Mouse (Mus musculus): ENCODE data around the gene Bfsp1. TPM values are rescaled to one million over a fixed set of nuclear protein-coding genes. Genes with fewer than 3 reads are reported as not detected.

The Bfsp1 gene
- polyA plus RNA-seq (2012; fragmentation: generic; extraction: Trizol) = 0.07 TPM

DNA sequence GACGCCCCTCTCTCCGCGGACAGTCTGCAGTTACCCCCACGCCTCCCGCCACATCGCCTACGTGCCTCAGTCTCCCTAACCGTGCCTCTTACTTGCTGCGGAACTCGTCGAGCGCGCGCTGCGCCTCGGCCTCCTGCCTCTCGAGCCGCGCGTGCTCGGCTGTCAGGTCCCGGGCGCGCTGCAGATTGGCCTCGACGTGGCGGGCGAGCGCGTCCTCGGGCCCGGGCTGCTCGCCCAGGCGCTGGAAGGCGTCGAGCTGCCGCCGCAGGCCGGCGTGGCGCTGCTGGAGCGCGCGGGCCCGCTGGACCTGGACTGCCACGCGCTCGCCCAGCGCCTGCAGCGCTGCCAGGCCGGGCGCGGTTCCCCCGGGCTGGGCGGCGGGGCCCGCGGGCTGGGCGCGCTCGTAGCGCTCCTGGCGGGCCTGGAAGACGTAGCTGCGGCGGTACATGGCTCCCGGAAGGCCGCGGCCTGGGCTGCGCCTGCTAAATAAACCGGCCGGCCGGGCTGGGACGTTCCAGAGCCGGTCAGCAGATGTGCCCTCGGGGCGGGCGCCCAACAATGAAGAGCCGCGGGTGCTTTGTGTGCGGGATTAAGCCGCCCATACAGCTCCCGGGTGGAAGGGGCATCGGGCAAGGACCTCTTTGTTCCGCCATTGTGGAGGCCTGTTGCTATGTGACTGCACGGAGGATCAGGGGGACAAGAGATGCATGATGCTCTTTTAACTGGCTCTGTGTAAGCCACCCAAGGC is at the start of gene Bfsp1:
Gene Bfsp1, minus strand, starts transcription at position 690 of the 748 bp plus-strand sequence.
- no peaks in the 10 kb centered on the region for H3K36me3 ChIP-seq (ENCODE audit: control insufficient read depth, insufficient read depth)
- H3K4me3 ChIP-seq = no peak within 1 kb of the TSS
- H3ac ChIP-seq (ENCODE audit: control insufficient read depth, insufficient read length) = no peak within 1 kb of the TSS
- TF ChIP-seq CEBPB (IDR thresholded peaks at IDR 0.05; ENCODE audit: insufficient read depth, poor library complexity, severe bottlenecking) (no peak), SRF (IDR thresholded peaks at IDR 0.05; ENCODE audit: control insufficient read depth, insufficient read length, low read depth) (no peak), TCF3 (IDR thresholded peaks at IDR 0.05; ENCODE audit: insufficient read length, low read depth) (no peak), USF1 (IDR thresholded peaks at IDR 0.05; ENCODE audit: low read depth) (no peak), MYOD1 (IDR thresholded peaks at IDR 0.05; ENCODE audit: control insufficient read depth in 1 of 3, insufficient read length in 2 of 3, low read depth in 2 of 3) (no peak), POLR2A (IDR thresholded peaks at IDR 0.05; ENCODE audit: insufficient read length, low read depth) (no peak), E2F4 (IDR thresholded peaks at IDR 0.05; ENCODE audit: insufficient read depth) (no peak), REST (IDR thresholded peaks at IDR 0.05; ENCODE audit: insufficient read depth, insufficient read length) (no peak), POLR2AphosphoS2 (IDR thresholded peaks at IDR 0.05; ENCODE audit: insufficient read length, low read depth) (no peak), TCF12 (IDR thresholded peaks at IDR 0.05; ENCODE audit: insufficient read depth, poor library complexity, severe bottlenecking) (no peak), MAX (IDR thresholded peaks at IDR 0.05; ENCODE audit: low read depth) (no peak), MYOG (IDR thresholded peaks at IDR 0.05; ENCODE audit: control insufficient read depth in 1 of 3, insufficient read depth in 1 of 3, insufficient read length in 2 of 3, low read depth in 2 of 3) (no peak)
- no peak within 1 kb of the TSS for H3K4me2 ChIP-seq (ENCODE audit: low read depth)
- H3K27me3 ChIP-seq (ENCODE audit: control insufficient read depth, insufficient read depth, insufficient read length) = peaks cover 11% of the 10 kb centered on the region
- no peaks in the 10 kb centered on the region for H3K79me2 ChIP-seq (ENCODE audit: control insufficient read depth, insufficient read depth)

DNA sequence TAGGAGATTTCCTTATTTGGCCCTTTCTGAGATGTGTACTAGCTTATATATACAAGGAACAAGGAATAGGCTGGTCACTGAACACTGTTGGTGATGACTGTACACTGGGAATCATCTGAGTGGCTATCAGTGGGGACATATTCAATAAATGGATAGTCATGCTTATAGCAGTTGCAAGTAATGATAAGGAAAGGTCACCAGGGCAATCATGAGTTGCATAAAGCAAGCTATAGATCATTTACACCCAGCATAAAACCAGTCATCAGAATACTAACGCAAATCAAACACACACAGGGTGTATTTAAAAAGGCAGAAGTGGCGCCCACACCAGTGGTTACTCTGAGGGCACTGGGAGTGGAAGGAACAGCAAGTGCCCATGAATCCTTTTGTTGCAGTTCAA is 49.2 kb upstream of the Bfsp1 start:
- Histone ChIP-seq H3K4me3 (no peak overlapping the region), H3K36me3 (ENCODE audit: control insufficient read depth, insufficient read depth) (no peaks in the 10 kb centered on the region), H3ac (ENCODE audit: control insufficient read depth, insufficient read length) (no peak overlapping the region), H3K27me3 (ENCODE audit: control insufficient read depth, insufficient read depth, insufficient read length) (no peaks in the 10 kb centered on the region), H3K4me2 (ENCODE audit: low read depth) (no peak overlapping the region), H3K79me2 (ENCODE audit: control insufficient read depth, insufficient read depth) (peaks cover 13% of the 10 kb centered on the region)
- no peak for TF ChIP-seq MYOG (IDR thresholded peaks at IDR 0.05; ENCODE audit: control insufficient read depth in 1 of 3, insufficient read depth in 1 of 3, insufficient read length in 2 of 3, low read depth in 2 of 3)
- TF ChIP-seq E2F4 (IDR thresholded peaks at IDR 0.05; ENCODE audit: insufficient read depth) = no peak
- no peak for TF ChIP-seq MYOD1 (IDR thresholded peaks at IDR 0.05; ENCODE audit: control insufficient read depth in 1 of 3, insufficient read length in 2 of 3, low read depth in 2 of 3)
- no peak for TF ChIP-seq REST (IDR thresholded peaks at IDR 0.05; ENCODE audit: insufficient read depth, insufficient read length)
- TF ChIP-seq MAX (IDR thresholded peaks at IDR 0.05; ENCODE audit: low read depth) = no peak
- no peak for TF ChIP-seq TCF3 (IDR thresholded peaks at IDR 0.05; ENCODE audit: insufficient read length, low read depth)
- TF ChIP-seq POLR2AphosphoS2 (IDR thresholded peaks at IDR 0.05; ENCODE audit: insufficient read length, low read depth) = no peak
- TF ChIP-seq CEBPB (IDR thresholded peaks at IDR 0.05; ENCODE audit: insufficient read depth, poor library complexity, severe bottlenecking) = no peak
- TF ChIP-seq SRF (IDR thresholded peaks at IDR 0.05; ENCODE audit: control insufficient read depth, insufficient read length, low read depth) = no peak
- no peak for TF ChIP-seq TCF12 (IDR thresholded peaks at IDR 0.05; ENCODE audit: insufficient read depth, poor library complexity, severe bottlenecking)
- TF ChIP-seq POLR2A (IDR thresholded peaks at IDR 0.05; ENCODE audit: insufficient read length, low read depth) = no peak

DNA sequence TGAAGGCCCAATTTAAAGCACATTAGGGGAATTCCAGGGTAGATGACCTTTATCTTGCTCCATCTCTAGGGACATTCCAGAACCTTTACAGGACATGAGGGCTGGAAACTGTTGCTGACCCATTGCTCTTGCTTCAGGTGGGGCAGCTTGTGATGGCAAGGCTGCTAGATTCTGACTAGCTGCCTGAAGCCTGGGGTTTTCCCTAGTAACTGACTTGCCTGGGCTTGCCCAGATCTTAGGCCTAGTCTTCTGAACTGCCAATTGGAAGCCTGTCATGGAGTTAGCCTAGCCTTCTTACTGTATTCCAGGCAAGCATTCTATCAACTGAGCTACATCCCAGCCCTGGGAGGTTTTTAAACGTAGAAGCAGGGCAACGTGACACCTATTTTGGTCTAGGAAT is 46.3 kb upstream of the Bfsp1 start:
- Histone ChIP-seq H3K27me3 (ENCODE audit: control insufficient read depth, insufficient read depth, insufficient read length) (no peaks in the 10 kb centered on the region), H3K4me2 (ENCODE audit: low read depth) (no peak overlapping the region), H3K36me3 (ENCODE audit: control insufficient read depth, insufficient read depth) (no peaks in the 10 kb centered on the region), H3ac (ENCODE audit: control insufficient read depth, insufficient read length) (no peak overlapping the region), H3K4me3 (no peak overlapping the region), H3K79me2 (ENCODE audit: control insufficient read depth, insufficient read depth) (no peaks in the 10 kb centered on the region)
- no peak for TF ChIP-seq USF1 (IDR thresholded peaks at IDR 0.05; ENCODE audit: low read depth)
- no peak for TF ChIP-seq MYOD1 (IDR thresholded peaks at IDR 0.05; ENCODE audit: control insufficient read depth in 1 of 3, insufficient read length in 2 of 3, low read depth in 2 of 3)
- no peak for TF ChIP-seq REST (IDR thresholded peaks at IDR 0.05; ENCODE audit: insufficient read depth, insufficient read length)
- no peak for TF ChIP-seq SRF (IDR thresholded peaks at IDR 0.05; ENCODE audit: control insufficient read depth, insufficient read length, low read depth)
- TF ChIP-seq POLR2A (IDR thresholded peaks at IDR 0.05; ENCODE audit: insufficient read length, low read depth) = no peak
- no peak for TF ChIP-seq MAX (IDR thresholded peaks at IDR 0.05; ENCODE audit: low read depth)
- TF ChIP-seq TCF12 (IDR thresholded peaks at IDR 0.05; ENCODE audit: insufficient read depth, poor library complexity, severe bottlenecking) = no peak
- no peak for TF ChIP-seq MYOG (IDR thresholded peaks at IDR 0.05; ENCODE audit: control insufficient read depth in 1 of 3, insufficient read depth in 1 of 3, insufficient read length in 2 of 3, low read depth in 2 of 3)
- no peak for TF ChIP-seq TCF3 (IDR thresholded peaks at IDR 0.05; ENCODE audit: insufficient read length, low read depth)
- TF ChIP-seq CEBPB (IDR thresholded peaks at IDR 0.05; ENCODE audit: insufficient read depth, poor library complexity, severe bottlenecking) = no peak
- no peak for TF ChIP-seq E2F4 (IDR thresholded peaks at IDR 0.05; ENCODE audit: insufficient read depth)
- TF ChIP-seq POLR2AphosphoS2 (IDR thresholded peaks at IDR 0.05; ENCODE audit: insufficient read length, low read depth) = no peak

DNA sequence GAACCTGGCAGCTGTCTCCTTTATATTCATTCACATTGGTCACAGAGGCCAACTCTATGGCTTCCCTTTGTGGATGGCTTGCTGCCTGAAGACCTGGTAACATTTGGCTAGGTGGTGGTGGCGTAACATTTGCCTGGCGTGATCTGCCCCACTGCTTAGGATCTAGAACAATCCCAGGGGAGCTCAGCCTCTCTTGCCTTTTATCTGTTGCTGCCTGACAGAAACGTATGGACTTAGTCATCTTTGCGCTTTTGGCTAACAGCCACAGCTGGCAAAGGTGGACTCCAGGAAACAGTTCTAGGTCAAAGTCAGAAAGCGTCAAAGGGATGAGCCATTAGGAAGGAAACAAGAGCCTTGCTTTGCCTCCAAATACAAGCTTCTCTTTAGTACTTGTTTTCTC is 41.9 kb upstream of the Bfsp1 start:
- Histone ChIP-seq H3K36me3 (ENCODE audit: control insufficient read depth, insufficient read depth) (no peaks in the 10 kb centered on the region), H3K27me3 (ENCODE audit: control insufficient read depth, insufficient read depth, insufficient read length) (no peaks in the 10 kb centered on the region)
- TF ChIP-seq E2F4 (IDR thresholded peaks at IDR 0.05; ENCODE audit: insufficient read depth) (no peak), USF1 (IDR thresholded peaks at IDR 0.05; ENCODE audit: low read depth) (no peak), MAX (IDR thresholded peaks at IDR 0.05; ENCODE audit: low read depth) (no peak), POLR2AphosphoS2 (IDR thresholded peaks at IDR 0.05; ENCODE audit: insufficient read length, low read depth) (no peak), REST (IDR thresholded peaks at IDR 0.05; ENCODE audit: insufficient read depth, insufficient read length) (no peak), TCF3 (IDR thresholded peaks at IDR 0.05; ENCODE audit: insufficient read length, low read depth) (no peak), CEBPB (IDR thresholded peaks at IDR 0.05; ENCODE audit: insufficient read depth, poor library complexity, severe bottlenecking) (no peak), SRF (IDR thresholded peaks at IDR 0.05; ENCODE audit: control insufficient read depth, insufficient read length, low read depth) (no peak), POLR2A (IDR thresholded peaks at IDR 0.05; ENCODE audit: insufficient read length, low read depth) (no peak), MYOD1 (IDR thresholded peaks at IDR 0.05; ENCODE audit: control insufficient read depth in 1 of 3, insufficient read length in 2 of 3, low read depth in 2 of 3) (no peak), TCF12 (IDR thresholded peaks at IDR 0.05; ENCODE audit: insufficient read depth, poor library complexity, severe bottlenecking) (no peak), MYOG (IDR thresholded peaks at IDR 0.05; ENCODE audit: control insufficient read depth in 1 of 3, insufficient read depth in 1 of 3, insufficient read length in 2 of 3, low read depth in 2 of 3) (no peak)

More for the DNA sequence above, 41.9 kb upstream of the Bfsp1 start:
- Histone ChIP-seq H3K4me3 (no peak overlapping the region), H3K79me2 (ENCODE audit: control insufficient read depth, insufficient read depth) (no peaks in the 10 kb centered on the region), H3K4me2 (ENCODE audit: low read depth) (no peak overlapping the region), H3ac (ENCODE audit: control insufficient read depth, insufficient read length) (no peak overlapping the region)
